Mouse (Mus musculus): ENCODE measurements around the gene Igf2bp1. TPM values are rescaled to one million over a fixed set of nuclear protein-coding genes. Genes with fewer than 3 reads are reported as not detected.

Igf2bp1 gene
- 78.7 and 85.5 TPM in 2 replicates for polyA plus RNA-seq (2014; fragmentation: Nextera tagmentation; extraction: Ambion mirVana)

DNA sequence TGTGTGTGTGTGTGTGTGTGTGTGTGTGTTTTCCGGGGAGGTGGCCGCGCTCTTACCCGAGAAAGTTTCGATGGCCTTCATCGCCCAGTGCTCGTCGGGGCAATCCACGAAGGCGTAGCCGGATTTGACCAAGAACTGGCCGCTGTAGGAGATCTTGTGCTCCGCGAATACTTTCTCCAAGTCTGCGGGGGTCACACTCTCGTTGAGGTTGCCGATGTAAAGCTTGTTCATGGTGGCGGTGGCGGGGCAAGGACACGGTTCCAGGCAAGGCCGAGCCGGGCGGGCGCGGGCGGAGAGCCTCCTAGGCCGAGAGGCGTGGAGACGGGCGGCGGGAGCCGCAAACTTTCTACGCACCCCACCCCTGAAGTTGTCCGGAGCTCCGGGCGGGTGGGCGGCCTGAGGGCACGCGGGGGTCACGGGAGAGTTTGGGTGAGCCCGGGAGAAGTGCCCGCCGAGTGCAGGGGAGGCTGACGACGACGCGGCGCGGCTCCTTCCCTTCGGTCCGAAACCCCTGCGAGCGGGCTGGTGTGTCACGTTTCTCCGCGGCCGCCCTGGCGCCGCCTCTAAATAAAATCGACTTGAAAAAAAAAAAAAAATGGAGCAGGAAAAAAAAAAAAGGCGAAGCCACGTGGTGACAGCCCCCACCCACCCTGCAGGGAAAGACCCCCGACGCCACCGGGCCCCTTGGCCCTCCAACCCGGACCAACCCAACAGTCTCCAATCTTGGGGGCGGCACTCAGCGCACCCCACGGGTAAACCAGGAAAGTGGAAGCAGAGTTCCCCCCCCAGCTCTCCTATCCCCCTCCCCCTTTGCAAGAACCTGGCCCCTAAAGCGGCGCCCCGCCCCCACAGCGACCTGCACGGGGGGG, at the start of gene Igf2bp1:
TSS of gene Igf2bp1 (minus strand) at position 538 of the 869 bp plus-strand sequence.
- H3K4me2 ChIP-seq (ENCODE audit: low read depth, low read length): peak within 1 kb of the TSS; percentile 84
- no peaks in the 10 kb centered on the region for H3K27me3 ChIP-seq (ENCODE audit: control insufficient read depth, insufficient read depth, low read length)
- ATAC-seq (replicated peaks; ENCODE audit: insufficient number of reproducible peaks, low FRiP score, low TSS enrichment, low read depth) (peak; percentile 65), DNase-seq (ENCODE audit: low spot score) (peak; percentile 90)
- H3K9me3 ChIP-seq (replicated peaks; ENCODE audit: control insufficient read depth, low read length): no peaks in the 10 kb centered on the region
- H3K9ac ChIP-seq (replicated peaks; ENCODE audit: low read length): peak within 1 kb of the TSS; percentile 99
- H3K4me3 ChIP-seq (ENCODE audit: low read depth, low read length): peak within 1 kb of the TSS; percentile 98
- no peaks in the 10 kb centered on the region for H3K4me1 ChIP-seq (ENCODE audit: control insufficient read depth, insufficient read depth, low read length)
- WGBS: under 1% methylated on average over 68 of the region's 74 CpGs
- H3K36me3 ChIP-seq (replicated peaks; ENCODE audit: control insufficient read depth, insufficient read depth, low read depth, low read length): no peaks in the 10 kb centered on the region
- H3K27ac ChIP-seq (replicated peaks; ENCODE audit: low read depth, low read length): peak within 1 kb of the TSS; percentile 98

DNA sequence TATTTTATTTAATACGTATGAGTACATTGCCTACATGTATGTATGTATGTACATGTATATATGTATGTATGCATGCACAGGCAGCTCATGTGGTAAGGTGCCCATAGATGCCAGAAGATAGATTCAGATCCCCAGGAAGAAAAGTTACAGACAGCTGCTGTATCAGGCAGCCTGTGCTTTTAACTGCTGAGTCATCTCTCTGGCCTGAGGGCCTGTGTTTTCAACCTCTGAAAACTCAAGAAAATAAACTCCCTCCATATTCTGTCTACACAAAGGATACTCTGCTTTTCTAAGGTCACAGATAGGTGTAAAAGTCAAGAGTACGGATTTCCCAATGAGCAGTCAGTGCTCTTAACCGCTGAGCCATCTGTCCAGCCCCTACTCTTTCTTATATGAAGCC, 45.1 kb upstream of the Igf2bp1 start:
- Histone ChIP-seq H3K4me2 (ENCODE audit: low read depth, low read length) (no peak overlapping the region), H3K27ac (replicated peaks; ENCODE audit: low read depth, low read length) (no peak overlapping the region), H3K36me3 (replicated peaks; ENCODE audit: control insufficient read depth, insufficient read depth, low read depth, low read length) (peaks cover 11% of the 10 kb centered on the region), H3K9ac (replicated peaks; ENCODE audit: low read length) (no peak overlapping the region), H3K4me3 (ENCODE audit: low read depth, low read length) (no peak overlapping the region), H3K9me3 (replicated peaks; ENCODE audit: control insufficient read depth, low read length) (no peaks in the 10 kb centered on the region), H3K27me3 (ENCODE audit: control insufficient read depth, insufficient read depth, low read length) (no peaks in the 10 kb centered on the region), H3K4me1 (ENCODE audit: control insufficient read depth, insufficient read depth, low read length) (no peaks in the 10 kb centered on the region)
- WGBS: 96% methylated on average over 3 of the region's 3 CpGs
- DNase-seq (ENCODE audit: low spot score): no peak
- ATAC-seq (replicated peaks; ENCODE audit: insufficient number of reproducible peaks, low FRiP score, low TSS enrichment, low read depth): no peak

DNA sequence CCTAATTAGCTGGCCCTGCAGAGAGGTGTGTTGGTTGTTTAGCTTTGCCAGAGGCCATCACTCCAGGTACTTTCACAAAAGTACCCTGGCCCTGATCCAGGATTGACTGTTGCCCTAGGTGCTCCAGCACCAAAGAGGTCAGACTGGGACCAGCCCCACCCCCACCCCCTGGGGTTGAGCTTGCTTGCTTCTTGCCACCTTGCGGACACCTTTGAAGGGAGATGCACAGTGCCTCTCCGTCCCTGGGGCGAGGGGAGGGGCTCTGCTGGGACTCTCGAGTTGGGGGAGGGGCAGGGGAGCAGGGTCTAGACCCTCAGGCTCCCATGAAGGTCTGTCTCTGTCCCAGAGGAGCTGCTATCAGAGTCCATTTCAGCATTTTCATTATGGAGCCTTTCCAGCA, 44.2 kb upstream of the Igf2bp1 start:
- H3K36me3 ChIP-seq (replicated peaks; ENCODE audit: control insufficient read depth, insufficient read depth, low read depth, low read length): peaks cover 10% of the 10 kb centered on the region
- H3K9ac ChIP-seq (replicated peaks; ENCODE audit: low read length): no peak overlapping the region
- H3K27me3 ChIP-seq (ENCODE audit: control insufficient read depth, insufficient read depth, low read length): no peaks in the 10 kb centered on the region
- no peak overlapping the region for H3K27ac ChIP-seq (replicated peaks; ENCODE audit: low read depth, low read length)
- H3K9me3 ChIP-seq (replicated peaks; ENCODE audit: control insufficient read depth, low read length): no peaks in the 10 kb centered on the region
- ATAC-seq (replicated peaks; ENCODE audit: insufficient number of reproducible peaks, low FRiP score, low TSS enrichment, low read depth) (no peak), DNase-seq (ENCODE audit: low spot score) (no peak)
- H3K4me2 ChIP-seq (ENCODE audit: low read depth, low read length): no peak overlapping the region
- 88% methylated on average over 4 of the region's 4 CpGs for WGBS
- H3K4me1 ChIP-seq (ENCODE audit: control insufficient read depth, insufficient read depth, low read length): no peaks in the 10 kb centered on the region
- H3K4me3 ChIP-seq (ENCODE audit: low read depth, low read length): no peak overlapping the region

DNA sequence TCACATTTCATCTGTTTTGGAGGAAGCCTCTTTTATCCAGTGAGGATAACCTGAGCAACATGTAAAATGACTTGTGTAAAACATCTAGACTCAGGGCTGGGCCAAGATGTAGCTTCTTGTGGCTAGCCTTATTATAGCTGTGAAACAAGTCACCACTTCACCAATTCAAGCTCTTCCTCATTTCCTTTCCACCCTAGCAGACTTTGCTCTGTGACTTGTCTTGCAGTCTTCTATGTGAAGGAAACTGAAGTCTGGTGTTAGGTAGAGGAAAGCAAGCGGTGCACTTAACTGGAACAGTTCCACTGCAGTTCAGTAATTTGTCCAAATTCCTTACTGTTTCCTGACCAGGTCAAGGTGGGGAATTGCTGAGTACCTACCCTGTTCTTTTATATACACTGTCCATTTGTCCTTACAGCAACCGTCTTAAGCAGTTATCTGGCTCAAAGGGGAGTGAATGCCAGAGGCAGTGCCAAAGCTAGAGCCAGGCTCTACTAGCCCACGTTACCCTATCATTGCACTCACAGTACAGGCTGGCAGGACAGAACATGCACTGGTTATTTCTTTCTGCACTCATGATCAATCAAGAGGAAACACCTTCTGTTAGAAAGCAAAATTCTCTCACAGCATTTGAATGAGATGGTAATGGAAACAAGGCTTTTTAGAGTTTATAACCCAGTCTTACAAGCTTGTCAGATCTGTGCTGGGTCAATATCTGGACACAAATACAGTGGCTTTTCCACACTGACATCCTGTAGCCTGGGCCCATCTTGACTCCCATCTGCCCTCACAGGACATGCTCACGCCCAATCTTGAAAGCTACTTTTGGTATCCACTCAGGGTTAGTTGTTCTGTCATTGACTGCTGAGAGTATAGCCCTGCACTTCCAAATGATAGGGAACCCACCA, 42.0 kb upstream of the Igf2bp1 start:
- no peak for ATAC-seq (replicated peaks; ENCODE audit: insufficient number of reproducible peaks, low FRiP score, low TSS enrichment, low read depth)
- Histone ChIP-seq H3K9me3 (replicated peaks; ENCODE audit: control insufficient read depth, low read length) (no peaks in the 10 kb centered on the region), H3K27me3 (ENCODE audit: control insufficient read depth, insufficient read depth, low read length) (no peaks in the 10 kb centered on the region), H3K9ac (replicated peaks; ENCODE audit: low read length) (no peak overlapping the region), H3K4me3 (ENCODE audit: low read depth, low read length) (no peak overlapping the region), H3K27ac (replicated peaks; ENCODE audit: low read depth, low read length) (no peak overlapping the region), H3K4me1 (ENCODE audit: control insufficient read depth, insufficient read depth, low read length) (no peaks in the 10 kb centered on the region), H3K4me2 (ENCODE audit: low read depth, low read length) (no peak overlapping the region), H3K36me3 (replicated peaks; ENCODE audit: control insufficient read depth, insufficient read depth, low read depth, low read length) (peaks cover 7% of the 10 kb centered on the region)
- WGBS: 85% methylated on average over 4 of the region's 4 CpGs
- no peak for DNase-seq (ENCODE audit: low spot score)

DNA sequence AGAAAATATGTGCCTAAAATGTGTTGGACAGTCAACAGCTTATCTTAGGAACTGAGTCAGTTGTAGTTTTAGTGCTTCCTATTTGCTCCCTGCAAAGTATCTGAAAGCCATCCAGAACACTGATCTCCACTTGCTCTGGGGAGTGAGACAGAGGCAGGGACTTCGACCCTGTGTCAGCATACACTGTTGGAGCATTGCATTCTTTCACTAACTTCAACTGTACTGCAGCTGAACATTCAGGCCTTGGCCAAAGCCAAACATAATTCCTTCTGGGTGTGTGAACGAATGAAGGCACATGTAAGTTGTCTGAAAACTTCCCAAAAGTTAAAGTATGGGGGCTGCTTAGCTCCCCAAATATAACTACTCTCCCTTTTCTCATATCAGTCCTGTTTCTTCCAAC, 41.1 kb upstream of the Igf2bp1 start:
- ATAC-seq (replicated peaks; ENCODE audit: insufficient number of reproducible peaks, low FRiP score, low TSS enrichment, low read depth) (no peak), DNase-seq (ENCODE audit: low spot score) (no peak)
- Histone ChIP-seq H3K36me3 (replicated peaks; ENCODE audit: control insufficient read depth, insufficient read depth, low read depth, low read length) (peaks cover 7% of the 10 kb centered on the region), H3K4me2 (ENCODE audit: low read depth, low read length) (no peak overlapping the region), H3K27me3 (ENCODE audit: control insufficient read depth, insufficient read depth, low read length) (no peaks in the 10 kb centered on the region), H3K4me3 (ENCODE audit: low read depth, low read length) (no peak overlapping the region), H3K27ac (replicated peaks; ENCODE audit: low read depth, low read length) (no peak overlapping the region), H3K9ac (replicated peaks; ENCODE audit: low read length) (no peak overlapping the region), H3K9me3 (replicated peaks; ENCODE audit: control insufficient read depth, low read length) (no peaks in the 10 kb centered on the region), H3K4me1 (ENCODE audit: control insufficient read depth, insufficient read depth, low read length) (no peaks in the 10 kb centered on the region)
- WGBS: 88% methylated on average over 2 of the region's 2 CpGs

DNA sequence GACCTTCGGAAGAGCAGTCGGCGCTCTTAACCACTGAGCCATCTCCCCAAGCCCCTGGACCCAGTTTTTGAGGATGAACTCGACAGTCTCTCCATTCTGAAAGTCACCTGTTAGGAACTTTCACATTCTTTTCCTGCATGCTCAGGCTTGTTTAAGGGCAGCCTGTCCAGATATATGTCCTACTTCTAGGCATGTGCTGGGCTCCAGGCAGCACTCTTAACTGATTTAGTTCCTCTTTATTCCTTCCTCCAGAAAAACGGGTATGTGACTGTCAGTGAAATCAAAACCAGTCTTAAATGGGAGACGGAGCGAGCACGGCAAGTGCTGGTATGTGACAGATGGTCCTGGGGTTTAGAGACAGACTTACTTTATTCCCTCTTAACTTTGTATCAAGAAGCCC, 40.3 kb upstream of the Igf2bp1 start:
- Histone ChIP-seq H3K9ac (replicated peaks; ENCODE audit: low read length) (no peak overlapping the region), H3K36me3 (replicated peaks; ENCODE audit: control insufficient read depth, insufficient read depth, low read depth, low read length) (peaks cover 7% of the 10 kb centered on the region)
- 83% methylated on average over 8 of the region's 8 CpGs for WGBS

DNA sequence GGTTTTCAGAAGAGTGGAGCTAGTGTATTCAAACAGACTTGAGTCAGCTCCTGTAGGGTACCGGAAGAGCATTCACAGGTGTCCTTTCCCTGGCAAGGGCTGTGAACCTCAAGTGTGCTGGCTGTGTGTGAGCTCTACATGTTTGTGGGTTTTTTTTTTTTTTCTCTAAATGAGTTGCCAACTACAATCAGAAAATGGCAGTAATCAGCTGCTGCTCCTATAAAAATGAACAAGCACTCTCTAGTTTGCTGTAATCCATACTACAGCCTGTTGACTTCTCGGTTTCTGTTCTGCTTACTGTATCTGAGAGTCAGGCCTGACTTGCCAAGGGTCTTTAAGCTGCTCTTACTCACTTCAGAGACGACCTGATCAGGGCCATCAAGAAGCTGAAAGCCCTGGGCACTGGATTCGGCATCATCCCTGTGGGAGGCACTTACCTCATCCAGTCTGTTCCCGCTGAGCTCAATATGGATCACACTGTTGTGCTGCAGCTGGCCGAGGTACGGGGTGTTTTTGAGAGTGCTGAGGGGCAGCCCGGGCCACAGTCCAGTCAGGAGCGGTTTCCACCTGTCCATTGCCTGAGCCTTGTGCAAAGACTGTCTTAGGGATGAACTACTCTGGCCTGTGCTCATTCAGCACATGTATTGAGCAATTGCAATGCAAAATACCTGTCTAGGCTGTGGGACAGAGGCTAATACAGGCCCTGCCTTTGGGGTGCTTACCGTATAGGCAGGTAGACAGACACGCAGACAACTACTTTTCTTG, 39.2 kb upstream of the Igf2bp1 start:
- WGBS: 91% methylated on average over 11 of the region's 11 CpGs
- ATAC-seq (replicated peaks; ENCODE audit: insufficient number of reproducible peaks, low FRiP score, low TSS enrichment, low read depth): no peak

More for the DNA sequence above, 40.3 kb upstream of the Igf2bp1 start:
- H3K27ac ChIP-seq (replicated peaks; ENCODE audit: low read depth, low read length): no peak overlapping the region
- no peak for ATAC-seq (replicated peaks; ENCODE audit: insufficient number of reproducible peaks, low FRiP score, low TSS enrichment, low read depth)
- H3K4me1 ChIP-seq (ENCODE audit: control insufficient read depth, insufficient read depth, low read length): no peaks in the 10 kb centered on the region
- DNase-seq (ENCODE audit: low spot score): no peak
- H3K4me2 ChIP-seq (ENCODE audit: low read depth, low read length): no peak overlapping the region
- H3K9me3 ChIP-seq (replicated peaks; ENCODE audit: control insufficient read depth, low read length): no peaks in the 10 kb centered on the region
- H3K27me3 ChIP-seq (ENCODE audit: control insufficient read depth, insufficient read depth, low read length): no peaks in the 10 kb centered on the region
- no peak overlapping the region for H3K4me3 ChIP-seq (ENCODE audit: low read depth, low read length)

More for the DNA sequence above, 39.2 kb upstream of the Igf2bp1 start:
- no peak overlapping the region for H3K4me2 ChIP-seq (ENCODE audit: low read depth, low read length)
- H3K36me3 ChIP-seq (replicated peaks; ENCODE audit: control insufficient read depth, insufficient read depth, low read depth, low read length): peaks cover 6% of the 10 kb centered on the region
- no peaks in the 10 kb centered on the region for H3K4me1 ChIP-seq (ENCODE audit: control insufficient read depth, insufficient read depth, low read length)
- H3K27me3 ChIP-seq (ENCODE audit: control insufficient read depth, insufficient read depth, low read length): no peaks in the 10 kb centered on the region
- no peak for DNase-seq (ENCODE audit: low spot score)
- no peak overlapping the region for H3K27ac ChIP-seq (replicated peaks; ENCODE audit: low read depth, low read length)
- no peak overlapping the region for H3K4me3 ChIP-seq (ENCODE audit: low read depth, low read length)
- H3K9me3 ChIP-seq (replicated peaks; ENCODE audit: control insufficient read depth, low read length): no peaks in the 10 kb centered on the region
- no peak overlapping the region for H3K9ac ChIP-seq (replicated peaks; ENCODE audit: low read length)
